Mouse (Mus musculus): Measurements from ENCODE around the gene Btbd35f1. TPM values are rescaled to one million over a fixed set of nuclear protein-coding genes. Genes with fewer than 3 reads are reported as not detected.
"Not testable (repeated sequence)": the region's sequence is repeated elsewhere in the genome, so short reads cannot be mapped to it uniquely, and the experiment has no call there.

Gene Btbd35f1
- polyA plus RNA-seq (2014; fragmentation: Nextera tagmentation; extraction: Ambion mirVana), result not detected in 2 replicates

DNA sequence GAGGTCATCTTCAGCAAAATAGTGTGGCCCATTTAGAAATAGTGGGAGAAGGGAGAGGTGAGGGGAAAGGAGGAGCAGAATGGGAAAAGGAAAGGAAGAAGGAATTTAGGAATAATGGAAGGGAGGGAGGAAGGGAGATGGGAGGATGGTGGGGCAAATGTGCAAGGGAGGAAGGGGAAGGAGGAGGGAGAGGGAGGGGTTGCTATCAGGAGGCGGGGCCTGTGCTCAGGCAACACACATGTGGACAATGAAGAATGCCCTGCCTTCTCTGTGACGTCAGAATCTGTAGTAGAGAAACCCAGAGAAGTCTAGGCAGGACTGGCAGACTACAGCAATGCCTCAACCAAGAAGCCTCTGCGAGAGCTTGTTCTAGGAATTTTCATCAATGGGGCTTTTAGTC is at the start of gene Btbd35f1:
Gene Btbd35f1, plus strand, starts transcription at position 301 of the 400 bp plus-strand sequence.
- not testable (repeated sequence) for H3K9ac ChIP-seq (ENCODE audit: low read length); H3K4me3 ChIP-seq (ENCODE audit: low read depth, low read length); ATAC-seq; H3K27me3 ChIP-seq (replicated peaks; ENCODE audit: control insufficient read depth, insufficient read depth, low read length); H3K4me2 ChIP-seq (ENCODE audit: low read length); H3K4me1 ChIP-seq (ENCODE audit: control insufficient read depth, insufficient read depth, low read length); H3K27ac ChIP-seq (ENCODE audit: low read depth, low read length); H3K9me3 ChIP-seq (replicated peaks; ENCODE audit: control insufficient read depth, low read length); H3K36me3 ChIP-seq (ENCODE audit: control insufficient read depth, insufficient read depth, low read length); DNase-seq (ENCODE audit: low spot score)
- no CpG with 5 or more reads among the region's 3 CpGs for WGBS

DNA sequence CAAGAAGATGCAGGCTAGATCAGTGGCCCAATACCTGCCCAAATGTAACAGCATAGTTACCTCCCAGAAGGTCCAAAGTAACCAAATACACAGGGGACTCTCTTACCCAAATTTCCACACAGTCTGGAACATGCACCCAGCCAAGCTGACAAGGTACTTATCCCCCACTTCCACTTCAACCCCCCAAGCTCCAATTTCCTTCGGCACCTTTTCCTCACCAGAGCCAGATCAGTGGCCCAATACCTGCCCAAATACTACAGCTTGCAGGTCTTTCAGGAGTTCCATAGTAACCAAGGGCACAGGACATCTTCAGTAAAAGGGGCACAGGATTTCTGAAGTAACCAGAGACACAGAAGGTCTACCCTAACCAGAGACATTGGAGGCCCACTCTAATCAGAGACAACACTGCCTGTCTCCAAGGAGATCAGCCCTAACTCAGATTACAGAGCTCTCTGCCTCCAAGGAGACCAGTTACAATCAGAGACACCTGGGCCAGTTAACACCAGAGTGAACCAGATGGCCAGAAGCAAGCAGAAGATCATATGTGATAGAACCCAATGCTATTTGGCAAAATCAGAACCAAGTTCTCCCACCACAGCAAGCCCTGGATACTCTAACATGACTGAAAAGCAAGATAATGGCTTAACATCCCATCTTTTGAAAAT is 31.2 kb downstream of the Btbd35f1 start:
- not testable (repeated sequence) for H3K9ac ChIP-seq (ENCODE audit: low read length); H3K36me3 ChIP-seq (ENCODE audit: control insufficient read depth, insufficient read depth, low read length); H3K27me3 ChIP-seq (replicated peaks; ENCODE audit: control insufficient read depth, insufficient read depth, low read length); H3K4me1 ChIP-seq (ENCODE audit: control insufficient read depth, insufficient read depth, low read length); H3K4me3 ChIP-seq (ENCODE audit: low read depth, low read length); DNase-seq (ENCODE audit: low spot score); H3K9me3 ChIP-seq (replicated peaks; ENCODE audit: control insufficient read depth, low read length); H3K27ac ChIP-seq (ENCODE audit: low read depth, low read length); ATAC-seq; H3K4me2 ChIP-seq (ENCODE audit: low read length)
- 95% methylated on average over 1 of the region's 1 CpGs for WGBS

DNA sequence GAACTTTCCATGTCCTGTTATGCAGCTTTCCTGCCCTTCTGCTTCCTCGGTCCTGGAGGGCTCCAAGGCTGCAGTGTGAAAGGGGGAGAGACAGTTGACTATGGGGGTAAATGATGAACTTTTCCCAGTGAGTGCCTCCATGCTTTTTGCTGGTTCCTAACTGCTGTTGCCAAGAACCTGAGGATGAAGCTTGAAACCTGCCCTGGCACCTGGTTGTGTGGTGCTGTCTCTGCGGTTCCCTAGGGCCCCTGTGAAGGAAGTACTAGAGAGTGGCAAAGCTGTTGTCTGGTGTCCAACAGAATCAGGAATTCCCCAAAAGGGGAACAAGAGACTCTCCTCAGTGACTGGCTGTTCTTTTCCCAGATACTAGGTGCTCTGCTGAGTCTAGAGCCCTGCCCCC is 41.2 kb downstream of the Btbd35f1 start:
- not testable (repeated sequence) for H3K27ac ChIP-seq (ENCODE audit: low read depth, low read length); DNase-seq (ENCODE audit: low spot score); H3K4me2 ChIP-seq (ENCODE audit: low read length); H3K27me3 ChIP-seq (replicated peaks; ENCODE audit: control insufficient read depth, insufficient read depth, low read length); ATAC-seq; H3K9me3 ChIP-seq (replicated peaks; ENCODE audit: control insufficient read depth, low read length); H3K36me3 ChIP-seq (ENCODE audit: control insufficient read depth, insufficient read depth, low read length); H3K4me1 ChIP-seq (ENCODE audit: control insufficient read depth, insufficient read depth, low read length); H3K9ac ChIP-seq (ENCODE audit: low read length); H3K4me3 ChIP-seq (ENCODE audit: low read depth, low read length)
- WGBS, result 79% methylated on average over 1 of the region's 2 CpGs

DNA sequence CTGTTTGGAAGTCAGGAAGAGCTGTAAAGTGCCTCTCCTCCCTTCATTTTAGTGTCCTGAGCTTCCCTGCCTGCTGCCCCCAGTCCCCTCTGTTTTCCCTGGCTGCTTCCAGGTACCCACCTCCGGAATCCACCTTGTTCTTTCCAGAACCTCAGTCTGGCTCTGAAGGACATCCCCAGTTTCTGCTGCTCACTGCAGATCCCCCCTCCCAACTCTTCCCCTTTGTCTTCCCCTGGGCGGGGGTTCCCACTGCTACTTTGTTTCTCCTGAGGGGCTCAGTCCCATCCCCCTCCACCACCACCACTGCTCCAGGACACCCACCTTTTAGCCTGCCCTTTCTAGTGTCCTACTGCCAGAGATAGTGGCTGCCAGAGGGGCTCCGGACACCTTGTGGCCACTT is 41.6 kb downstream of the Btbd35f1 start:
- H3K36me3 ChIP-seq (ENCODE audit: control insufficient read depth, insufficient read depth, low read length); H3K4me2 ChIP-seq (ENCODE audit: low read length); H3K27me3 ChIP-seq (replicated peaks; ENCODE audit: control insufficient read depth, insufficient read depth, low read length); H3K9ac ChIP-seq (ENCODE audit: low read length); DNase-seq (ENCODE audit: low spot score); H3K4me1 ChIP-seq (ENCODE audit: control insufficient read depth, insufficient read depth, low read length); H3K9me3 ChIP-seq (replicated peaks; ENCODE audit: control insufficient read depth, low read length); ATAC-seq; H3K4me3 ChIP-seq (ENCODE audit: low read depth, low read length); H3K27ac ChIP-seq (ENCODE audit: low read depth, low read length): not testable (repeated sequence)
- 77% methylated on average over 3 of the region's 3 CpGs for WGBS

Other genes starting within 250 kb of the Btbd35f1 start
- not detected in 2 replicates for gene Gm5926, start 90.7 kb downstream of the Btbd35f1 start, polyA plus RNA-seq (2014; fragmentation: Nextera tagmentation; extraction: Ambion mirVana)
- not detected in 2 replicates for gene Btbd35f21, start 166.1 kb downstream of the Btbd35f1 start, polyA plus RNA-seq (2014; fragmentation: Nextera tagmentation; extraction: Ambion mirVana)